Mouse (Mus musculus): ENCODE data around the gene Gm7534. TPM values are rescaled to one million over a fixed set of nuclear protein-coding genes. Genes with fewer than 3 reads are reported as not detected.
"Not testable (repeated sequence)": the region's sequence is repeated elsewhere in the genome, so short reads cannot be mapped to it uniquely, and the experiment has no call there.

Gene Gm7534
- total RNA-seq, 2 experiments from 2014 or later: not detected

DNA sequence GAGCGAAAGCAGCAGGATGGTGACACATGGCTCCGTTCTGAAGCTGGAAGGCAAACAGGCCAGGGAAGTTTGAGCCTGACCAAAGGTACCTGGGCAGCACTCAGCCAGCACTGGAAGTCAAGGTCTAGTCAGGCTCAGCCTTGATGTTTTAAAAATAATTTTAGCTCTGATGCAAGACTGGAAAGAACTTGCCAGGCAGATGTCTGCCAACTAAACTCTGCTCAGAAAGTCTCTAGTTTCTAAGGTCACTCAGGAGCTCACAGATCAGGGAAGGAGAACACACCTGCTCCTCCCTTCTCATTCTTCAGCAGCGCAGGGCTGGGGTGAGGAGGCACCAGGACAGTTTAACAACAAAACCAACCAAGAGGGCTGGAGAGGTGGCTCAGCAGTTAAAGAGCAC, 48.5 kb downstream of the Gm7534 start:
- no peak for DNase-seq (ENCODE audit: low spot score)
- intact Hi-C loops (cut with DNase I): no loop called here

DNA sequence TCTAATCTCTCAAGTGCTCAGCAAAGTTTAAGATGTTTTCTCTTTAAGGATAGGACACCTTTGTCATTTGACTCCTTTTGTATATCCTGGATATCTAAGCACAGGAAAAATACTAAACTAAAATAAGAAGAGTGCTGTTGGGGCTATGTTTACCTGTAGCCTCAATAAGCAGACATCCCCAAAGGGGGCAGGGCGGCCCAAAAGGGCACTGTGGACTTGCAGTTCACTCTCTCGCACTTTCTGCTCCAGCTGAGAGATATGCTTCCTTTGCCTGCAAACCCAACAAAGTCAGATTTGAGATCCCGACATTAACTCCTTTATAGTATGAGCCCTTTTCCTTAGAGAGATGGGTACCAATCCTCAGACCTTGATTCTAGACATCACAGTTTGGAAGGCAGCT, 49.1 kb downstream of the Gm7534 start:
- intact Hi-C loops (cut with DNase I): no loop called here

DNA sequence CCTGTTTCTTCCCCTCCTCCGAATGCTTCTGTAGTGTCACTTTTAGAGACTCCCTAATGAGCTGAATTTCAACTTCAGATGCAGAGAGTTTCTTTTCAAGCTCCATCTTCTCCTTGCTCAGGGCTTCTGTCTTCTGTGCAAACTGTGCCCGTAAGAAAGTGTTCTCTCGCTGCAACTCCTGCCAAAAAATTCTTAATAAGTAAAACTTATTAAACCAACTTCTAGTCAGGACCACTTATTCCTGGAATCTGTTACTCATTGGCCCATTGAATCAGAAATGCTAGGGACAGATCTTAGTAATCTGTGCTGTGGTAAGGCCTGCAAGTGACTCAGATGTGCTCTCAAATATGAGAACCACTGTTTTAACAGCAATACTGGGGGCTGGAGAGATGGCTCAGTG, 50.7 kb downstream of the Gm7534 start:
- no peak for DNase-seq (ENCODE audit: low spot score)
- intact Hi-C loops (cut with DNase I): no loop called here

More for the DNA sequence above, 49.1 kb downstream of the Gm7534 start:
- DNase-seq (ENCODE audit: low spot score): no peak

DNA sequence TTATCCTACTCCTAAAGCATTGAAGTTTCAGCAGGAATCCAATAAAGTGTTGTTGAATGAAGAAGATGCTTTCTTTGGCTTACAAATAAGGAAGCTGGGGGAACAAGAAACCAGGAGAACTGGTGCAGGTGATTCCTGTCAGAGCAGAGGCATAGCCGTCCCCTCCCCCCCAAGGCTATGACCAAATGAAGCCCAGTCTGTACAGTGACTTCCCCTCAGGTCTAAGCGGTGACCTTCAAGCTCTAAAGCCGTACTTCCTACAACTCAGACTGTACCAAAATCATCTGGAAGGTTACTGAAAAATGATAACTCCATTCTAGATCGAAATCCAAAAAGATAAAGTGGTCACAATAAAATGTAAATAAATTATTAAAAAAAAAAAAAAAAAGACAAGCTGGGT, 53.4 kb downstream of the Gm7534 start:
- intact Hi-C loops (cut with DNase I): no loop called here

DNA sequence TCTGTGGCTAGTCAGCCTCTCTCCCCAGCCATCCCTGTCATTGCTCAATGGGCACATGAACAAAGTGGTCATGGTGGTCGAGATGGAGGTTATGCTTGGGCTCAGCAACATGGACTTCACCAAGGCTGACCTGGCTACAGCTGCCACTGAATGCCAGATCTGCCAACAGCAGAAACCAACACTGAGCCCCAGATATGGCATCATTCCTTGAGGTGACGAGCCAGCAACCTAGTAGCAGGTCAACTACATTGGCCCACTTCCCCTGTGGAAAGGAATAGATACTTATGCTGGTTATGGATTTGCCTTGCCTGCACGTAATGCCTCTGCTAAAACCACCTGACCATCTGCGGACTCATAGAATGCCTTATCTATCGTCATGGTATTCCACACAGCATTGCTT, 58.5 kb downstream of the Gm7534 start:
- intact Hi-C loops (cut with DNase I); DNase-seq (ENCODE audit: low spot score): not testable (repeated sequence)

More for the DNA sequence above, 53.4 kb downstream of the Gm7534 start:
- no peak for DNase-seq (ENCODE audit: low spot score)

Other genes starting within 250 kb of the Gm7534 start
- gene Hmgn2, start 234.4 kb downstream of the Gm7534 start, total RNA-seq (2021): 100 to 1,000 TPM; 104 to 120 TPM
- 10 to 100 TPM; 26.4 to 30.1 TPM for gene Dhdds, start 202.1 kb downstream of the Gm7534 start, total RNA-seq (2021)
- gene Lin28a, start 184.2 kb downstream of the Gm7534 start, total RNA-seq (2021): not detected
- not detected for gene Zfp683, start 149.2 kb downstream of the Gm7534 start, total RNA-seq (2021)
- not detected for gene Crybg2, start 142.2 kb downstream of the Gm7534 start, total RNA-seq (2021)
- gene Cd52, start 107.9 kb downstream of the Gm7534 start, total RNA-seq (2021): 1 to 10 TPM; 3.6 to 4.5 TPM
- gene Ubxn11, start 100.4 kb downstream of the Gm7534 start, total RNA-seq (2021): 1 to 10 TPM; 1.1 to 1.5 TPM
- gene Sh3bgrl3, start 74.2 kb downstream of the Gm7534 start, total RNA-seq (2021): 10 to 100 TPM; 38.8 to 41.8 TPM
- 10 to 100 TPM; 45.4 to 46.9 TPM for gene Cep85, start 15.9 kb downstream of the Gm7534 start, total RNA-seq (2021)
- gene Catsper4, start 24.4 kb upstream of the Gm7534 start, total RNA-seq (2021): not detected
- 1 to 10 TPM; 2.9 to 3.0 TPM for gene Cnksr1, start 35.4 kb upstream of the Gm7534 start, total RNA-seq (2021)
- not detected for gene E130218I03Rik, start 40.7 kb upstream of the Gm7534 start, total RNA-seq (2021)
- 1 to 10 TPM; 3.1 to 3.2 TPM for gene Zfp593, start 42.6 kb upstream of the Gm7534 start, total RNA-seq (2021)
- not detected for gene Gm30191, start 43.9 kb upstream of the Gm7534 start, total RNA-seq (2021)
- gene Grrp1, start 51.1 kb upstream of the Gm7534 start, total RNA-seq (2021): 1 to 10 TPM; 6.0 to 7.6 TPM
- gene Pdik1l, start 84.9 kb upstream of the Gm7534 start, total RNA-seq (2021): 1 to 10 TPM; 5.8 to 8.4 TPM
- 100 to 1,000 TPM; 215 to 229 TPM for gene Trim63, start 112.1 kb upstream of the Gm7534 start, total RNA-seq (2021)
- under 1 TPM; 0.31 to 0.36 TPM for gene Slc30a2, start 140.2 kb upstream of the Gm7534 start, total RNA-seq (2021)
- 10 to 100 TPM; 18.0 to 19.4 TPM for gene Extl1, start 180.8 kb upstream of the Gm7534 start, total RNA-seq (2021)
- 1 to 10 TPM; 7.6 to 9.2 TPM for gene Pafah2, start 193.3 kb upstream of the Gm7534 start, total RNA-seq (2021)